Mouse (Mus musculus) cerebellum, adult 9-10 months (tissue): ENCODE results near the gene Dclk3.

Source experiments
- DNase-seq: peaks from one replicate; pipeline ENCODE4 v3.0.0; 2022

Gene Dclk3

GRCm38 (mm10) chr9:111493490-111493889, 54.6 kb downstream of the Dclk3 start:
- no peak for DNase-seq

- DNase-seq = peak; percentile 64
Measured at GRCm38 (mm10) chr9:111495561-111495960, 56.7 kb downstream of the Dclk3 start.

- peak; percentile 81 for DNase-seq
Measured at GRCm38 (mm10) chr9:111497074-111497811, 58.4 kb downstream of the Dclk3 start.

GRCm38 (mm10) chr9:111500211-111500610, 61.3 kb downstream of the Dclk3 start:
- DNase-seq = no peak

- no peak for DNase-seq
Measured at GRCm38 (mm10) chr9:111506075-111506474, 67.2 kb downstream of the Dclk3 start.

- DNase-seq = no peak
Measured at GRCm38 (mm10) chr9:111514586-111515473, 75.9 kb downstream of the Dclk3 start.

- DNase-seq = no peak
Measured at GRCm38 (mm10) chr9:111515536-111515935, 76.7 kb downstream of the Dclk3 start.

- DNase-seq = no peak
Measured at GRCm38 (mm10) chr9:111522226-111522625, 83.3 kb downstream of the Dclk3 start.

GRCm38 (mm10) chr9:111523111-111523510, 84.2 kb downstream of the Dclk3 start:
- DNase-seq = no peak

- no peak for DNase-seq
Measured at GRCm38 (mm10) chr9:111523871-111524270, 85.0 kb downstream of the Dclk3 start.

GRCm38 (mm10) chr9:111534744-111535423, 96.0 kb downstream of the Dclk3 start:
- no peak for DNase-seq

GRCm38 (mm10) chr9:111535445-111536064, 96.7 kb downstream of the Dclk3 start:
- no peak for DNase-seq
